Mouse (Mus musculus): ENCODE data around the gene Thtpa. TPM values are rescaled to one million over a fixed set of nuclear protein-coding genes. Genes with fewer than 3 reads are reported as not detected.

The Thtpa gene
- total RNA-seq, 4 experiments from 2014 or later, result 11.5 to 17.0 (median 14.0) TPM

- no peak for DNase-seq (ENCODE audit: low spot score)
Measured at GRCm38 (mm10) chr14:55135676-55136075, 41.1 kb downstream of the Thtpa start.

- no peak for DNase-seq (ENCODE audit: low spot score)
Measured at GRCm38 (mm10) chr14:55139313-55139712, 44.7 kb downstream of the Thtpa start.

- DNase-seq (ENCODE audit: low spot score), result no peak
Measured at GRCm38 (mm10) chr14:55146324-55146723, 51.7 kb downstream of the Thtpa start.

- peak; percentile 53 for DNase-seq (ENCODE audit: low spot score)
Measured at GRCm38 (mm10) chr14:55146829-55147401, 52.3 kb downstream of the Thtpa start.

- DNase-seq (ENCODE audit: low spot score), result peak; percentile 46
Measured at GRCm38 (mm10) chr14:55148363-55148915, 53.9 kb downstream of the Thtpa start.

Other genes starting within 250 kb of the Thtpa start
- 1 to 10 TPM; 6.4 to 9.8 (median 7.5) TPM for gene Homez, start 223.8 kb upstream of the Thtpa start, total RNA-seq (2022)
- gene Ppp1r3e, start 217.2 kb upstream of the Thtpa start, total RNA-seq (2022), result 1 to 10 TPM; 2.9 to 4.2 (median 3.3) TPM
- gene Bcl2l2, start 211.4 kb upstream of the Thtpa start, total RNA-seq (2022), result 10 to 100 TPM; 44.7 to 52.4 (median 45.5) TPM
- 10 to 100 TPM in 1 of 4 experiments, 1 to 10 TPM in 3; 3.4 to 11.8 (median 7.9) TPM for gene Gm20521, start 211.3 kb upstream of the Thtpa start, total RNA-seq (2022)
- gene Pabpn1, start 202.3 kb upstream of the Thtpa start, total RNA-seq (2022), result 10 to 100 TPM; 37.3 to 54.4 (median 50.2) TPM
- gene Slc22a17, start 181.7 kb upstream of the Thtpa start, total RNA-seq (2022), result 1 to 10 TPM; 1.7 to 3.6 (median 2.6) TPM
- gene Efs, start 168.7 kb upstream of the Thtpa start, total RNA-seq (2022), result 1 to 10 TPM; 1.6 to 2.6 (median 2.2) TPM
- gene Il25, start 162.1 kb upstream of the Thtpa start, total RNA-seq (2022), result not detected
- 1 to 10 TPM in 1 of 4 experiments, under 1 TPM in 1, not detected in 2; 0.41 to 1.2 TPM for gene Cmtm5, start 158.5 kb upstream of the Thtpa start, total RNA-seq (2022)
- gene Myh6, start 127.9 kb upstream of the Thtpa start, total RNA-seq (2022), result over 10,000 TPM; 18,156 to 23,973 (median 22,335) TPM
- gene Gm17428, start 117.9 kb upstream of the Thtpa start, total RNA-seq (2022), result not detected
- 1,000 to 10,000 TPM; 1,453 to 2,519 (median 2,136) TPM for gene Myh7, start 100.2 kb upstream of the Thtpa start, total RNA-seq (2022)
- gene Ngdn, start 79.3 kb upstream of the Thtpa start, total RNA-seq (2022), result 10 to 100 TPM; 22.3 to 31.5 (median 25.9) TPM
- 1 to 10 TPM; 4.8 to 5.6 (median 4.9) TPM for gene Zfhx2, start 2.5 kb upstream of the Thtpa start, total RNA-seq (2022)
- 1 to 10 TPM; 2.7 to 4.5 (median 4.1) TPM for gene Ap1g2, start 11.8 kb downstream of the Thtpa start, total RNA-seq (2022)
- gene Jph4, start 22.2 kb downstream of the Thtpa start, total RNA-seq (2022), result under 1 TPM in 3 of 4 experiments, not detected in 1; 0.09 to 0.17 (median 0.09) TPM
- gene Dhrs2, start 127.2 kb downstream of the Thtpa start, total RNA-seq (2022), result not detected

All from heart, adult 8-10 months (tissue).